Mouse (Mus musculus): ENCODE data around the gene Vmn2r85. TPM values are rescaled to one million over a fixed set of nuclear protein-coding genes. Genes with fewer than 3 reads are reported as not detected.

Vmn2r85 gene
- total and polyA plus RNA-seq, 2 experiments from 2014 or later, result not detected

- H3K9me3 ChIP-seq (replicated peaks; ENCODE audit: control insufficient read depth, low read length), result no peaks in the 10 kb centered on the region
- ATAC-seq (ENCODE audit: insufficient read depth, low read depth) (no peak), DNase-seq (ENCODE audit: low spot score) (no peak)
- no peak overlapping the region for H3K4me2 ChIP-seq (ENCODE audit: low read depth, low read length)
- no peaks in the 10 kb centered on the region for H3K4me1 ChIP-seq (ENCODE audit: control insufficient read depth, insufficient read depth)
- no peak overlapping the region for H3K4me3 ChIP-seq (ENCODE audit: low read depth, low read length)
- no peak overlapping the region for H3K9ac ChIP-seq (replicated peaks; ENCODE audit: low read depth, low read length)
- H3K36me3 ChIP-seq (replicated peaks; ENCODE audit: control insufficient read depth, insufficient read depth, low read length), result no peaks in the 10 kb centered on the region
- H3K27me3 ChIP-seq (ENCODE audit: control insufficient read depth, insufficient read depth, low read length), result no peaks in the 10 kb centered on the region
- 60% methylated on average over 2 of the region's 2 CpGs for WGBS
- no peak for TF ChIP-seq CTCF (IDR thresholded peaks at IDR 0.05; ENCODE audit: low read depth)
- no peak for TF ChIP-seq EP300 (IDR thresholded peaks at IDR 0.05; ENCODE audit: low read depth)
- no peak overlapping the region for H3K27ac ChIP-seq (ENCODE audit: low read depth)
Observed at GRCm38 (mm10) chr10:130372491-130373173, 56.9 kb downstream of the Vmn2r85 start.

GRCm38 (mm10) chr10:130371644-130372043 is 57.9 kb downstream of the Vmn2r85 start:
- no peaks in the 10 kb centered on the region for H3K27me3 ChIP-seq (ENCODE audit: control insufficient read depth, insufficient read depth, low read length)
- H3K9me3 ChIP-seq (replicated peaks; ENCODE audit: control insufficient read depth, low read length), result no peaks in the 10 kb centered on the region
- no peak overlapping the region for H3K4me2 ChIP-seq (ENCODE audit: low read depth, low read length)
- no peak overlapping the region for H3K27ac ChIP-seq (ENCODE audit: low read depth)
- H3K36me3 ChIP-seq (replicated peaks; ENCODE audit: control insufficient read depth, insufficient read depth, low read length), result no peaks in the 10 kb centered on the region
- no peak for ATAC-seq (ENCODE audit: insufficient read depth, low read depth)
- H3K4me3 ChIP-seq (ENCODE audit: low read depth, low read length), result no peak overlapping the region
- H3K4me1 ChIP-seq (ENCODE audit: control insufficient read depth, insufficient read depth), result no peaks in the 10 kb centered on the region
- TF ChIP-seq EP300 (IDR thresholded peaks at IDR 0.05; ENCODE audit: low read depth) (no peak), CTCF (IDR thresholded peaks at IDR 0.05; ENCODE audit: low read depth) (no peak)
- 42% methylated on average over 1 of the region's 1 CpGs for WGBS
- no peak overlapping the region for H3K9ac ChIP-seq (replicated peaks; ENCODE audit: low read depth, low read length)
- DNase-seq (ENCODE audit: low spot score), result no peak

- Histone ChIP-seq H3K27me3 (ENCODE audit: control insufficient read depth, insufficient read depth, low read length) (no peaks in the 10 kb centered on the region), H3K36me3 (replicated peaks; ENCODE audit: control insufficient read depth, insufficient read depth, low read length) (no peaks in the 10 kb centered on the region), H3K27ac (ENCODE audit: low read depth) (no peak overlapping the region), H3K9ac (replicated peaks; ENCODE audit: low read depth, low read length) (no peak overlapping the region), H3K4me2 (ENCODE audit: low read depth, low read length) (no peak overlapping the region), H3K4me3 (ENCODE audit: low read depth, low read length) (no peak overlapping the region), H3K4me1 (ENCODE audit: control insufficient read depth, insufficient read depth) (no peaks in the 10 kb centered on the region), H3K9me3 (replicated peaks; ENCODE audit: control insufficient read depth, low read length) (no peaks in the 10 kb centered on the region)
- 64% methylated on average over 2 of the region's 2 CpGs for WGBS
- ATAC-seq (ENCODE audit: insufficient read depth, low read depth) (no peak), DNase-seq (ENCODE audit: low spot score) (no peak)
- TF ChIP-seq CTCF (IDR thresholded peaks at IDR 0.05; ENCODE audit: low read depth) (no peak), EP300 (IDR thresholded peaks at IDR 0.05; ENCODE audit: low read depth) (no peak)
Observed at GRCm38 (mm10) chr10:130370005-130370682, 59.4 kb downstream of the Vmn2r85 start.

GRCm38 (mm10) chr10:130368384-130368783 is 61.1 kb downstream of the Vmn2r85 start:
- no peak for TF ChIP-seq CTCF (IDR thresholded peaks at IDR 0.05; ENCODE audit: low read depth)
- TF ChIP-seq EP300 (IDR thresholded peaks at IDR 0.05; ENCODE audit: low read depth), result no peak
- ATAC-seq (ENCODE audit: insufficient read depth, low read depth), result no peak
- H3K27ac ChIP-seq (ENCODE audit: low read depth), result no peak overlapping the region

GRCm38 (mm10) chr10:130364766-130365165 is 64.7 kb downstream of the Vmn2r85 start:
- no peaks in the 10 kb centered on the region for H3K4me1 ChIP-seq (ENCODE audit: control insufficient read depth, insufficient read depth)
- H3K4me3 ChIP-seq (ENCODE audit: low read depth, low read length), result no peak overlapping the region
- no peaks in the 10 kb centered on the region for H3K27me3 ChIP-seq (ENCODE audit: control insufficient read depth, insufficient read depth, low read length)
- H3K36me3 ChIP-seq (replicated peaks; ENCODE audit: control insufficient read depth, insufficient read depth, low read length), result no peaks in the 10 kb centered on the region
- no peak for ATAC-seq (ENCODE audit: insufficient read depth, low read depth)
- no peak for TF ChIP-seq CTCF (IDR thresholded peaks at IDR 0.05; ENCODE audit: low read depth)
- TF ChIP-seq EP300 (IDR thresholded peaks at IDR 0.05; ENCODE audit: low read depth), result no peak
- H3K27ac ChIP-seq (ENCODE audit: low read depth), result no peak overlapping the region
- H3K9me3 ChIP-seq (replicated peaks; ENCODE audit: control insufficient read depth, low read length), result no peaks in the 10 kb centered on the region
- H3K4me2 ChIP-seq (ENCODE audit: low read depth, low read length), result no peak overlapping the region
- no peak overlapping the region for H3K9ac ChIP-seq (replicated peaks; ENCODE audit: low read depth, low read length)
- DNase-seq (ENCODE audit: low spot score), result no peak

More at GRCm38 (mm10) chr10:130368384-130368783, 61.1 kb downstream of the Vmn2r85 start:
- no peak for DNase-seq (ENCODE audit: low spot score)
- Histone ChIP-seq H3K4me2 (ENCODE audit: low read depth, low read length) (no peak overlapping the region), H3K4me3 (ENCODE audit: low read depth, low read length) (no peak overlapping the region), H3K36me3 (replicated peaks; ENCODE audit: control insufficient read depth, insufficient read depth, low read length) (no peaks in the 10 kb centered on the region), H3K9me3 (replicated peaks; ENCODE audit: control insufficient read depth, low read length) (no peaks in the 10 kb centered on the region), H3K9ac (replicated peaks; ENCODE audit: low read depth, low read length) (no peak overlapping the region), H3K4me1 (ENCODE audit: control insufficient read depth, insufficient read depth) (no peaks in the 10 kb centered on the region), H3K27me3 (ENCODE audit: control insufficient read depth, insufficient read depth, low read length) (no peaks in the 10 kb centered on the region)

Other genes starting within 250 kb of the Vmn2r85 start
- gene Olfr826, start 245.5 kb downstream of the Vmn2r85 start, total RNA-seq (2014; rRNA removed; ENCODE audit: low replicate concordance), result not detected in 2 replicates
- not detected in 2 replicates for gene Olfr826, start 245.5 kb downstream of the Vmn2r85 start, polyA plus RNA-seq (2015; fragmentation: Nextera tagmentation; extraction: Ambion mirVana)
- gene Olfr827, start 215.3 kb downstream of the Vmn2r85 start, total RNA-seq (2014; rRNA removed; ENCODE audit: low replicate concordance), result not detected in 2 replicates
- gene Olfr827, start 215.3 kb downstream of the Vmn2r85 start, polyA plus RNA-seq (2015; fragmentation: Nextera tagmentation; extraction: Ambion mirVana), result not detected in 2 replicates
- gene Neurod4, start 149.5 kb downstream of the Vmn2r85 start, total RNA-seq (2014; rRNA removed; ENCODE audit: low replicate concordance), result not detected in 2 replicates
- not detected in 2 replicates for gene Neurod4, start 149.5 kb downstream of the Vmn2r85 start, polyA plus RNA-seq (2015; fragmentation: Nextera tagmentation; extraction: Ambion mirVana)
- 3.4 TPM in 1 of 2 replicates, not detected in the other for gene Tespa1, start 106.8 kb downstream of the Vmn2r85 start, total RNA-seq (2014; rRNA removed; ENCODE audit: low replicate concordance)
- gene Tespa1, start 106.8 kb downstream of the Vmn2r85 start, polyA plus RNA-seq (2015; fragmentation: Nextera tagmentation; extraction: Ambion mirVana), result 0.10 TPM in 1 of 2 replicates, not detected in the other
- not detected in 2 replicates for gene Vmn2r84, start 35.4 kb downstream of the Vmn2r85 start, total RNA-seq (2014; rRNA removed; ENCODE audit: low replicate concordance)
- gene Vmn2r84, start 35.4 kb downstream of the Vmn2r85 start, polyA plus RNA-seq (2015; fragmentation: Nextera tagmentation; extraction: Ambion mirVana), result not detected in 2 replicates
- not detected in 2 replicates for gene Vmn2r86, start 26.3 kb upstream of the Vmn2r85 start, total RNA-seq (2014; rRNA removed; ENCODE audit: low replicate concordance)
- gene Vmn2r86, start 26.3 kb upstream of the Vmn2r85 start, polyA plus RNA-seq (2015; fragmentation: Nextera tagmentation; extraction: Ambion mirVana), result not detected in 2 replicates
- gene Vmn2r87, start 67.7 kb upstream of the Vmn2r85 start, total RNA-seq (2014; rRNA removed; ENCODE audit: low replicate concordance), result not detected in 2 replicates
- gene Vmn2r87, start 67.7 kb upstream of the Vmn2r85 start, polyA plus RNA-seq (2015; fragmentation: Nextera tagmentation; extraction: Ambion mirVana), result not detected in 2 replicates

Data from heart, postnatal 0 days (tissue).